Mouse (Mus musculus) heart, postnatal 0 days (tissue): ENCODE data around the gene Akap6. TPM values are rescaled to one million over a fixed set of nuclear protein-coding genes. Genes with fewer than 3 reads are reported as not detected.
A peak's percentile ranks its signal among the peaks of the same experiment; 100 is the strongest.

Experiments
- ATAC-seq: fragments of 200-750 bp; cut with Nextera tagmentation; 2 replicates; pipeline ENCODE4 v1.8.0; 2017; ENCODE audit warnings: low read depth, moderate number of reproducible peaks, moderate library complexity; ENCODE audit not compliant: insufficient read depth
- DNase-seq: peaks from one replicate; pipeline ENCODE4 v3.0.0-alpha.2; 2016; ENCODE audit warnings: low spot score
- H3K27ac ChIP-seq: fragments of 300-500 bp; sonication (generic); 2 replicates; pipeline ENCODE4 v1.5.1; 2014; ENCODE audit warnings: low read depth, mild to moderate bottlenecking
- H3K27me3 ChIP-seq: fragments of 300-500 bp; sonication (generic); 2 replicates; pipeline ENCODE4 v1.6.1; 2014; ENCODE audit warnings: low read length, mixed read lengths; ENCODE audit not compliant: control insufficient read depth, insufficient read depth
- H3K36me3 ChIP-seq: fragments of 300-500 bp; sonication (generic); replicated peaks from 2 replicates; pipeline ENCODE4 v1.6.1; 2014; ENCODE audit warnings: low read length, mixed read lengths; ENCODE audit not compliant: control insufficient read depth, insufficient read depth
- H3K4me1 ChIP-seq: fragments of 300-500 bp; sonication (generic); 2 replicates; pipeline ENCODE4 v1.6.1; 2014; ENCODE audit warnings: antibody characterized with exemption; ENCODE audit not compliant: control insufficient read depth, insufficient read depth
- H3K4me2 ChIP-seq: fragments of 300-500 bp; sonication (generic); 2 replicates; pipeline ENCODE4 v1.6.1; 2014; ENCODE audit warnings: low read depth, mild to moderate bottlenecking, low read length, moderate library complexity
- H3K4me3 ChIP-seq: fragments of 300-500 bp; sonication (generic); 2 replicates; pipeline ENCODE4 v1.5.1; 2014; ENCODE audit warnings: low read depth, low read length
- H3K9ac ChIP-seq: fragments of 300-500 bp; sonication (generic); replicated peaks from 2 replicates; pipeline ENCODE4 v1.6.1; 2014; ENCODE audit warnings: low read depth, low read length, mixed read lengths
- H3K9me3 ChIP-seq: fragments of 300-500 bp; sonication (generic); replicated peaks from 2 replicates; pipeline ENCODE4 v1.6.1; 2016; ENCODE audit warnings: low read length; ENCODE audit not compliant: control insufficient read depth
- CTCF ChIP-seq: IDR thresholded peaks from 2 replicates; pipeline ENCODE4 v1.5.1; 2016; ENCODE audit warnings: antibody characterized with exemption, control low read depth, low read depth
- EP300 ChIP-seq: IDR thresholded peaks from 2 replicates; pipeline ENCODE4 v1.6.1; 2016; ENCODE audit warnings: antibody characterized with exemption, low read depth
- WGBS: fragments of 180-500 bp; shearing (Covaris S2); extraction: QIAGEN DNeasy Blood & Tissue Kit; methylation state at CpG from one replicate; pipeline ENCODE4 v1.1.7; 2014; 5-methylcytosine and 5-hydroxymethylcytosine counted together
- polyA plus RNA-seq: library from polyadenylated mRNA; unstranded; fragments of >200 nt; fragmentation: Nextera tagmentation; extraction: Ambion mirVana; gene quantifications from 2 replicates; pipeline ENCODE4 v1.2.1, GENCODE M21; 2015
- total RNA-seq: library from RNA; depleted of rRNA; stranded (reverse); fragments of >200 nt; gene quantifications from 2 replicates; pipeline ENCODE4 v1.2.3, GENCODE M21; 2014; ENCODE audit warnings: low replicate concordance; rRNA removed

Gene Akap6
- 53.2 and 53.9 TPM in 2 replicates for total RNA-seq
- 8.5 and 10.3 TPM in 2 replicates for polyA plus RNA-seq

DNA sequence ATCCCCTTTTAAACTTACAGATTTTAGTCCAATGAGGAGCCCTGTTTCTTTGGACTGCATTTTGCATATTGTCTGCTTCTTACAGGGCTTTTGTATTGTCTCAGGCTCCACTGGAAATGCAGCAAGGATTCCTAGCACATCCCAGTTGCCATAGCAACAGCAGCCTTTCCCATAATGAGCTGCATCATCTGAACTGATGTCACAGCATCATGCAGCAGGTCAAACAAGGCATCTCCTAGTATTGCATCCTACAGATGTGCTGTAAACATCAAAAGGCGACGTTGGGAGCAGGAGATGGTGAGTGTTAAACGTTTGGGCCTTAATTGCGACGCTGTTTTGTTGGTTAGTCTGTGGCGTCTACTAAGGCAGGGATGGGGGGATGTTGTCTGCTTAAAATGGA, at the start of gene Akap6:
Gene Akap6 (plus strand): TSS at position 238 of the 400 bp plus-strand sequence.
- Histone ChIP-seq H3K27ac (no peak within 1 kb of the TSS), H3K27me3 (no peaks in the 10 kb centered on the region), H3K9ac (no peak within 1 kb of the TSS), H3K4me3 (no peak within 1 kb of the TSS), H3K4me1 (no peaks in the 10 kb centered on the region), H3K9me3 (no peaks in the 10 kb centered on the region), H3K4me2 (no peak within 1 kb of the TSS), H3K36me3 (no peaks in the 10 kb centered on the region)
- WGBS, result 73% methylated on average over 6 of the region's 6 CpGs
- no peak for ATAC-seq
- no peak for DNase-seq
- TF ChIP-seq EP300 (no peak), CTCF (no peak)

DNA sequence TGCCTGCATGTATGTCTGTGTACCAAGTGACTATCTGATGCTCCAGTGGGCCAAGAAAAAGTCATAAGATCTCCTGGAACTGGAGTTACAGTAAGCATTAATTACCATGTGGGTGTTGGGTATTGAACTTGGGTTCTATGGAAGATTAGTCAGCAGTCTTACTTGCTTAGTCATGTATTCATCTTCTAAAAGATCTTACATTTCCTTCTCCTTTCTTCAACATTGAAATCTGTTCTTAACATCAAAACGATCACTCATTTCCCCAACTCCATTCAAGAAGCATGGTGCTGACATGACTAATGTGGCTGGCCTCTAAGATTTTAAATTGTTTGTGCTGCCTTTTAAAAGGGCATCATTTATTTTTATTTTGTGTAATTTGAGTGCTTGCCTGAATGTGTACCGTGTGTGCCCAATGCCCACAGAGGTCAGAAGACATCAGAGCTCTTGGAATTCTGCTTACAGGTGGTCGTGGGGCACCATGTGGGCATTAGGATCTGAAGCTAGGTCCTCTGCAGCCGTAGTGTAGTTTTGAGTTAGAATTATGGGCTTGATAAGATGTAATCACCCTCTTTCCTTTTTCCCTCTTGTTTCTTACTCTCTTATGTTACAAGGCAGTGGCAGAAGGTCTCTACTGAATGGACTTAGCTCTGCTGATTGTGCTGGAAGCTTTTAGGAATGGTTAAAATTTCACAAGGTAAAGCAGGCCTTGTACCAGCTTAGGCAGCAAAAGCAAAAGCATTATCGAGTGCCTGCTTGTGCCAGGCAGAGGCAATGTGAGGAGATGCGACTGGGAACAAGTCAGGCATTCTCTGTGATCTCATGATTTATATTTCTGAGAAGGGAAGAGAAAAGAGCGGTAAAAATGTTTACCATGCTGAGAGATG, 36.0 kb upstream of the Akap6 start:
- no peak overlapping the region for H3K9ac ChIP-seq
- ATAC-seq (no peak), DNase-seq (no peak)
- no peak overlapping the region for H3K4me2 ChIP-seq
- H3K4me1 ChIP-seq, result no peaks in the 10 kb centered on the region
- WGBS, result 76% methylated on average over 7 of the region's 7 CpGs
- H3K36me3 ChIP-seq, result no peaks in the 10 kb centered on the region
- no peak overlapping the region for H3K4me3 ChIP-seq
- H3K27ac ChIP-seq, result no peak overlapping the region
- H3K27me3 ChIP-seq, result no peaks in the 10 kb centered on the region
- H3K9me3 ChIP-seq, result no peaks in the 10 kb centered on the region
- no peak for TF ChIP-seq CTCF
- no peak for TF ChIP-seq EP300

DNA sequence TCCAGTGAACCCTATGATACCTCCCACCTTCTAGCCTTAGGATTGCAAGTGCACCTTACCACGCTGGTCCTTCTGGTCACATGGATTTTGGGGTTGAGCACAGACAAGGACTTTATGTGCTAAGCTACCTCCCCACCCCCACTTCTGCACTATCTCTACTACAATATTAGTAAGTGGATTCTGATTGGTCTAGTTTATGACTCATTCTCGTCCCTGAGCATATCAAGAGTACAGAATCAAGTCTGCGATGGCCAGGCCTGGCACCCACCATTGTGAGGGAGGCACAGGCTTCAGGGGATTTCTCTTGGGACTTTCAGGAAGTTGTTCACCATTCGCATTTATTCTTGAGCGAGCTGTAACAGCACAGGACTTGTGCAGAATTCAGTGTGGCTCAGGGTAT, 34.2 kb upstream of the Akap6 start:
- H3K4me2 ChIP-seq, result no peak overlapping the region
- H3K27me3 ChIP-seq, result no peaks in the 10 kb centered on the region
- no peaks in the 10 kb centered on the region for H3K36me3 ChIP-seq
- no peak overlapping the region for H3K4me3 ChIP-seq
- DNase-seq (no peak), ATAC-seq (no peak)
- no peak overlapping the region for H3K27ac ChIP-seq
- H3K9ac ChIP-seq, result no peak overlapping the region
- TF ChIP-seq CTCF (no peak), EP300 (no peak)
- no peaks in the 10 kb centered on the region for H3K9me3 ChIP-seq
- 49% methylated on average over 5 of the region's 5 CpGs for WGBS
- no peaks in the 10 kb centered on the region for H3K4me1 ChIP-seq

DNA sequence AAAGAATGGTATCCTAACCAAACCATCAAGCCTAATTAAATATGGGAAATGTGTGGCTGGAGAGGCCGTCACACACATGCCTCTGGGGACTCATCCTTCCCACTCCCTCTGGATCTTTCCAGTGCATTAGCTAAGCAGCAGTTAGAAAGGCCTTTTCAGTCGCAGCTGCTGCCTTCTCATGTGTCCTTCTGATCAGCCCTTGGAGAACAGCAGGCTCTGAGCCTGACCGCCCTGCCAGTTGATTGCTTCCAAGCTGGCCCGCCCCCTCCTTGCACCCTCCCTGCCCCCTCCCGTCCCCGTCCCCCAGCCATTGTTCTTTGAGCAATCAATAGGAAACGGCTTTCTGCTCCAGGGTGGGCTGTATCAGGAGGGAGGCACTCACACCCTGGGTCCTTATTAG, 27.7 kb upstream of the Akap6 start:
- no peaks in the 10 kb centered on the region for H3K36me3 ChIP-seq
- no peaks in the 10 kb centered on the region for H3K4me1 ChIP-seq
- DNase-seq (peak; percentile 19), ATAC-seq (peak; percentile 53; the same call in 1 of the 2 replicates)
- no peak overlapping the region for H3K9ac ChIP-seq
- no peaks in the 10 kb centered on the region for H3K27me3 ChIP-seq
- H3K9me3 ChIP-seq, result no peaks in the 10 kb centered on the region
- no peak overlapping the region for H3K4me2 ChIP-seq
- TF ChIP-seq EP300 (no peak), CTCF (no peak)
- 24% methylated on average over 7 of the region's 7 CpGs for WGBS
- no peak overlapping the region for H3K4me3 ChIP-seq
- no peak overlapping the region for H3K27ac ChIP-seq

DNA sequence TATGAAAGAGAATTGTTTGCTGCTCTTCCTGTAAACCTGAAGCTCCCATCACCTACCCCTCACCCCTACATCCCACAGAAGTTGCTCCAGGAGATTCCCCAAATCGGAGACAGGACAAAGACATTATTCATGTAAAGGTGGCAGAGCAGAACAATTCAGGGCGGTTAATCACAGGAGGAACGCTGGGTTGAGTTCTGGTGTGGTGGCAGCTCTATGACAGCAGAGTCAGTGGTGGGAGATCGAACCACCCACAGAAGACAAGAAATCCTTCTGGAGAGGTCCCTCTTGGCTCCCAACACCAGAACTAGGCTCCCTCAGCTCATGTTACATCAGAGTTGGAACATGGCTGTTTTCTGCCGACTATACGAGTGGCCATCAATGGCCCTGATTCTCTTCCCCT, 27.2 kb upstream of the Akap6 start:
- no peaks in the 10 kb centered on the region for H3K27me3 ChIP-seq
- no peak overlapping the region for H3K4me3 ChIP-seq
- H3K4me2 ChIP-seq, result no peak overlapping the region
- TF ChIP-seq EP300 (no peak), CTCF (no peak)
- WGBS, result 71% methylated on average over 6 of the region's 6 CpGs
- no peaks in the 10 kb centered on the region for H3K4me1 ChIP-seq
- DNase-seq, result no peak
- no peaks in the 10 kb centered on the region for H3K36me3 ChIP-seq
- H3K27ac ChIP-seq, result no peak overlapping the region
- no peak for ATAC-seq
- H3K9me3 ChIP-seq, result no peaks in the 10 kb centered on the region
- no peak overlapping the region for H3K9ac ChIP-seq
